ENCODE assay signal across 1 mouse cellular context in genomic region chr3:108147386-108148235, GRCm38 (mm10).
TF ChIP-seq lines count a peak whose summit lies in the region.

No protein-coding gene starts in this region.

TF ChIP-seq in CH12.LX, 34 proteins besides CTCF, POLR2A, EP300 and RAD21:
- TF ChIP-seq USF2 (conservative IDR thresholded peaks at IDR 0.05; ENCODE audit: low read depth, low read length) (no peak), IRF4 (IDR thresholded peaks at IDR 0.05; ENCODE audit: low read depth, low read length) (peak; percentile 77), MYC (IDR thresholded peaks at IDR 0.05; ENCODE audit: low read depth, low read length) (no peak), ZNF384 (IDR thresholded peaks at IDR 0.05; ENCODE audit: low read depth, low read length) (peak; percentile 13; the same call in 1 of the 2 replicates), ZKSCAN1 (IDR thresholded peaks at IDR 0.05; ENCODE audit: borderline replicate concordance, low read depth, low read length) (no peak), TCF12 (IDR thresholded peaks at IDR 0.05; ENCODE audit: low read depth, low read length) (peak; percentile 47; the same call in 1 of the 2 replicates), UBTF (IDR thresholded peaks at IDR 0.05; ENCODE audit: low read depth, low read length) (no peak), ZC3H11A (IDR thresholded peaks at IDR 0.05; ENCODE audit: low read depth, low read length) (peak; percentile 68), MEF2A (IDR thresholded peaks at IDR 0.05; ENCODE audit: borderline replicate concordance, low read depth, low read length) (peak; percentile 63; the same call in 1 of the 2 replicates), TBP (conservative IDR thresholded peaks at IDR 0.05; ENCODE audit: low read depth, low read length) (peak; percentile 58; the same call in 1 of the 2 replicates), HCFC1 (IDR thresholded peaks at IDR 0.05; ENCODE audit: low read depth, low read length) (peak; percentile 68), ETS1 (conservative IDR thresholded peaks at IDR 0.05; ENCODE audit: low read depth, low read length) (no peak; the same call in 1 of the 2 replicates), RCOR1 (conservative IDR thresholded peaks at IDR 0.05; ENCODE audit: low read depth, low read length) (no peak), ZMIZ1 (IDR thresholded peaks at IDR 0.05; ENCODE audit: low read depth, low read length) (no peak), CHD1 (IDR thresholded peaks at IDR 0.05; ENCODE audit: low read depth, low read length) (peak; percentile 30; the same call in 1 of the 2 replicates), SMC3 (IDR thresholded peaks at IDR 0.05; ENCODE audit: low read depth, low read length) (peak; percentile 91), POLR2AphosphoS2 (IDR thresholded peaks at IDR 0.05; ENCODE audit: low read depth, low read length) (no peak), ELF1 (IDR thresholded peaks at IDR 0.05; ENCODE audit: low read depth, low read length) (peak; percentile 49; the same call in 1 of the 2 replicates), JUND (conservative IDR thresholded peaks at IDR 0.05; ENCODE audit: low read depth, low read length) (peak; percentile 99), MAZ (IDR thresholded peaks at IDR 0.05; ENCODE audit: low read depth, low read length) (0 out of 2 replicates have a peak, but pooled peaks have one; percentile 52), MAFK (IDR thresholded peaks at IDR 0.05; ENCODE audit: insufficient replicate concordance, low read length) (no peak), USF1 (IDR thresholded peaks at IDR 0.05; ENCODE audit: low read depth, low read length) (no peak), MAX (IDR thresholded peaks at IDR 0.05; ENCODE audit: low read length) (no peak), MXI1 (IDR thresholded peaks at IDR 0.05; ENCODE audit: low read depth, low read length) (peak; percentile 69), KAT2A (IDR thresholded peaks at IDR 0.05; ENCODE audit: insufficient replicate concordance, low read length) (no peak), E2F4 (IDR thresholded peaks at IDR 0.05; ENCODE audit: insufficient replicate concordance, low read depth, low read length) (no peak), PAX5 (IDR thresholded peaks at IDR 0.05; ENCODE audit: low read length) (no peak), CHD2 (IDR thresholded peaks at IDR 0.05; ENCODE audit: low read length) (no peak), JUN (IDR thresholded peaks at IDR 0.05; ENCODE audit: insufficient read depth, low read depth, low read length) (no peak; the same call in 1 of the 2 replicates), BHLHE40 (IDR thresholded peaks at IDR 0.05; ENCODE audit: low read depth, low read length) (no peak), SIN3A (IDR thresholded peaks at IDR 0.05; ENCODE audit: low read length) (peak; percentile 89), GABPA (IDR thresholded peaks at IDR 0.05; ENCODE audit: insufficient replicate concordance, low read depth, low read length) (no peak), NELFE (IDR thresholded peaks at IDR 0.05; ENCODE audit: low read depth, low read length) (peak; percentile 66; the same call in 1 of the 2 replicates), NRF1 (IDR thresholded peaks at IDR 0.05; ENCODE audit: low read depth, low read length) (peak; percentile 51; the same call in 1 of the 2 replicates)
TF ChIP-seq in CH12.LX: peak in this region for 16.
